ENCODE assay signal across 16 mouse cellular contexts in genomic region chr15:27754571-27755260, GRCm38 (mm10).
DNase-seq lines count a peak whose midpoint lies in the region; ATAC-seq and TF ChIP-seq lines count a peak whose summit lies in the region.
"Had no signal": no experiment of that assay in that cellular context is flagged by ENCODE, and none has a peak within 500 bp of the region (broad histone marks: within the 10 kb centered on the region; RNA-seq: fewer than 3 reads in every experiment).

No protein-coding gene starts in this region.

- H3K9me3 ChIP-seq in liver, postnatal 0 days (ENCODE audit: low read length), result no peaks in the 10 kb centered on the region
- H3K9me3 ChIP-seq: forebrain, embryonic 15.5 days; heart, embryonic 15.5 days; stomach, embryonic 15.5 days had no signal

- TF ChIP-seq POLR2A in bone marrow, adult 2 months (IDR thresholded peaks at IDR 0.05; ENCODE audit: borderline replicate concordance, control insufficient read depth, low read depth, low read length), result no peak
- TF ChIP-seq POLR2A in lung, adult 2 months (IDR thresholded peaks at IDR 0.05; ENCODE audit: borderline replicate concordance, extremely low read depth, low read depth, low read length), result no peak

- intact Hi-C loops in heart, postnatal 36 days (cut with DNase I), result no loop called here

- WGBS in liver, postnatal 0 days (ENCODE audit: insufficient replicate concordance), result 73% methylated on average over 7 of the region's 7 CpGs
- 62% methylated on average over 7 of the region's 7 CpGs for WGBS in bone marrow, adult 2 months
- WGBS in lung, adult 2 months, result 63% methylated on average over 7 of the region's 7 CpGs

- peaks cover 28% of the 10 kb centered on the region for H3K36me3 ChIP-seq in liver, postnatal 0 days (replicated peaks; ENCODE audit: insufficient read depth, low read length)

- H3K4me2 ChIP-seq in liver, postnatal 0 days (ENCODE audit: low read depth, low read length), result no peak overlapping the region
- H3K4me2 ChIP-seq: forebrain, embryonic 15.5 days; heart, embryonic 15.5 days; hindbrain, embryonic 14.5 days; stomach, embryonic 15.5 days had no signal

- H3K4me3 ChIP-seq in liver, postnatal 0 days (ENCODE audit: low read depth, low read length), result no peak overlapping the region
- no peak overlapping the region for H3K4me3 ChIP-seq in bone marrow, adult 2 months (replicated peaks; ENCODE audit: control insufficient read depth, low read depth, low read length)
- no peak overlapping the region for H3K4me3 ChIP-seq in lung, adult 2 months (replicated peaks; ENCODE audit: extremely low read depth, low read depth, low read length)
- H3K4me3 ChIP-seq: forebrain, embryonic 15.5 days; heart, embryonic 15.5 days; stomach, embryonic 15.5 days had no signal

- no peak overlapping the region for H3K9ac ChIP-seq in liver, postnatal 0 days (replicated peaks)
- H3K9ac ChIP-seq: forebrain, embryonic 15.5 days; heart, embryonic 15.5 days; hindbrain, embryonic 14.5 days; stomach, embryonic 15.5 days had no signal

- no peak for TF ChIP-seq EP300 in liver, postnatal 0 days (IDR thresholded peaks at IDR 0.05; ENCODE audit: low read depth)

- no peaks in the 10 kb centered on the region for H3K4me1 ChIP-seq in liver, postnatal 0 days (ENCODE audit: insufficient read depth)
- no peaks in the 10 kb centered on the region for H3K4me1 ChIP-seq in bone marrow, adult 2 months (ENCODE audit: control insufficient read depth, insufficient read depth, low read length)
- no peaks in the 10 kb centered on the region; the same call in 1 of the 2 replicates for H3K4me1 ChIP-seq in lung, adult 2 months (ENCODE audit: control insufficient read depth, insufficient read depth, low read length)
- H3K4me1 ChIP-seq: forebrain, embryonic 15.5 days; heart, embryonic 15.5 days; stomach, embryonic 15.5 days had no signal

- DNase-seq in liver, postnatal 0 days, result no peak
- no peak for DNase-seq in liver
- DNase-seq in lung, adult 2 months, result peak; percentile 16
- no peak for DNase-seq in cerebellum, adult 9-10 months
- no peak for DNase-seq in heart, postnatal 36 days
- DNase-seq: cerebellum, adult 11-12 months; heart, adult 11 months; midbrain, embryonic 14.5 days; thymus, postnatal 14 days had no signal

- TF ChIP-seq CTCF in liver, postnatal 0 days (IDR thresholded peaks at IDR 0.05; ENCODE audit: low read depth), result 0 out of 2 replicates have a peak, but pooled peaks have one; percentile 8
- TF ChIP-seq CTCF in bone marrow, adult 2 months (IDR thresholded peaks at IDR 0.05; ENCODE audit: control insufficient read depth, insufficient read depth, low read length), result no peak
- TF ChIP-seq CTCF in lung, adult 2 months (IDR thresholded peaks at IDR 0.05; ENCODE audit: insufficient read depth, low read length), result peak; percentile 45; the same call in 1 of the 2 replicates

- no peak for ATAC-seq in liver, postnatal 0 days
- ATAC-seq in neutrophil, adult 5-6 weeks (ENCODE audit: extremely low read depth, insufficient number of reproducible peaks, low FRiP score, poor library complexity, severe bottlenecking), result peak; percentile 47
- ATAC-seq: forebrain, embryonic 15.5 days; intestine, embryonic 16.5 days had no signal

- H3K27ac ChIP-seq in liver, postnatal 0 days (ENCODE audit: low read depth), result no peak overlapping the region
- peak overlapping the region; percentile 32 for H3K27ac ChIP-seq in bone marrow, adult 2 months (ENCODE audit: control insufficient read depth, insufficient read depth, low read depth, low read length, poor library complexity)
- H3K27ac ChIP-seq: forebrain, embryonic 15.5 days; heart, embryonic 15.5 days; stomach, embryonic 15.5 days had no signal

- H3K27me3 ChIP-seq in liver, postnatal 0 days (ENCODE audit: insufficient read depth, low read length), result no peaks in the 10 kb centered on the region
- H3K27me3 ChIP-seq: forebrain, embryonic 15.5 days; heart, embryonic 15.5 days; stomach, embryonic 15.5 days had no signal
